Mouse (Mus musculus) megakaryocyte, embryonic 14.5 days (primary cell): ENCODE measurements around the gene 2900026A02Rik.

Experiments used
- FLI1 ChIP-seq: IDR thresholded peaks from 2 replicates; pipeline ENCODE4 v1.6.1; 2012; ENCODE audit warnings: low read length, inconsistent platforms, mixed read lengths
- GATA1 ChIP-seq: IDR thresholded peaks from 3 replicates; pipeline ENCODE4 v1.6.1; 2012; ENCODE audit warnings: mixed read lengths, low read length, inconsistent platforms, borderline replicate concordance

- TF ChIP-seq GATA1 (no peak), FLI1 (no peak)
Measured at GRCm38 (mm10) chr5:113140872-113141271, 80.2 kb downstream of the 2900026A02Rik start.
